Mouse (Mus musculus) embryonic fibroblast, embryonic 13.5 days (primary cell): ENCODE data around the gene Dlgap5. TPM values are rescaled to one million over a fixed set of nuclear protein-coding genes. Genes with fewer than 3 reads are reported as not detected.

Experiments used
- H3K27ac ChIP-seq: 2 replicates; pipeline ENCODE4 v1.5.1; 2012; ENCODE audit warnings: low read length, control low read depth, inconsistent platforms; ENCODE audit not compliant: insufficient read depth
- H3K4me1 ChIP-seq: 2 replicates; pipeline ENCODE4 v1.6.1; 2011; ENCODE audit warnings: low read length; ENCODE audit not compliant: control insufficient read depth, insufficient read depth
- H3K4me3 ChIP-seq: 2 replicates; pipeline ENCODE4 v1.5.1; 2011; ENCODE audit warnings: mild to moderate bottlenecking, control low read depth, low read length; ENCODE audit not compliant: insufficient read depth
- CTCF ChIP-seq: IDR thresholded peaks from 2 replicates; pipeline ENCODE4 v1.5.1; 2011; ENCODE audit warnings: mild to moderate bottlenecking, control low read depth, low read length, moderate library complexity, borderline replicate concordance; ENCODE audit not compliant: insufficient read depth
- POLR2A ChIP-seq: IDR thresholded peaks from 2 replicates; pipeline ENCODE4 v1.6.1; 2011; ENCODE audit warnings: low read depth, mild to moderate bottlenecking, control low read depth, low read length, moderate library complexity
- polyA plus RNA-seq: library from polyadenylated mRNA; stranded (reverse); fragments of >200 nt; gene quantifications from 2 replicates; pipeline ENCODE4 v1.2.4, GENCODE M21; 2011; ENCODE audit warnings: low read depth; ENCODE audit not compliant: missing spikeins, insufficient read length

The Dlgap5 gene
- polyA plus RNA-seq, 1 experiment = 28.8 TPM

GRCm38 (mm10) chr14:47402735-47403134 lies 15.5 kb downstream of the Dlgap5 start:
- no peak overlapping the region for H3K27ac ChIP-seq
- H3K4me1 ChIP-seq = no peaks in the 10 kb centered on the region
- TF ChIP-seq POLR2A (no peak), CTCF (no peak)
- H3K4me3 ChIP-seq = no peak overlapping the region

GRCm38 (mm10) chr14:47396165-47396652 lies 22.0 kb downstream of the Dlgap5 start:
- Histone ChIP-seq H3K27ac (no peak overlapping the region), H3K4me3 (no peak overlapping the region), H3K4me1 (no peaks in the 10 kb centered on the region)
- TF ChIP-seq CTCF (peak; percentile 63), POLR2A (no peak)

GRCm38 (mm10) chr14:47395462-47396026 lies 22.7 kb downstream of the Dlgap5 start:
- Histone ChIP-seq H3K4me1 (no peaks in the 10 kb centered on the region), H3K27ac (no peak overlapping the region), H3K4me3 (no peak overlapping the region)
- TF ChIP-seq CTCF (no peak), POLR2A (no peak)

- Histone ChIP-seq H3K27ac (no peak overlapping the region), H3K4me1 (no peaks in the 10 kb centered on the region), H3K4me3 (no peak overlapping the region)
- TF ChIP-seq CTCF = no peak
- no peak for TF ChIP-seq POLR2A
Measured at GRCm38 (mm10) chr14:47395007-47395406, 23.2 kb downstream of the Dlgap5 start.

GRCm38 (mm10) chr14:47393354-47394094 lies 24.7 kb downstream of the Dlgap5 start:
- Histone ChIP-seq H3K4me1 (no peaks in the 10 kb centered on the region), H3K27ac (no peak overlapping the region), H3K4me3 (no peak overlapping the region)
- TF ChIP-seq CTCF (no peak), POLR2A (no peak)

GRCm38 (mm10) chr14:47386125-47386524 lies 32.1 kb downstream of the Dlgap5 start:
- TF ChIP-seq POLR2A = no peak
- no peak for TF ChIP-seq CTCF
- H3K4me1 ChIP-seq = no peaks in the 10 kb centered on the region
- H3K4me3 ChIP-seq = no peak overlapping the region
- no peak overlapping the region for H3K27ac ChIP-seq

- no peak overlapping the region for H3K27ac ChIP-seq
- H3K4me3 ChIP-seq = no peak overlapping the region
- no peak for TF ChIP-seq POLR2A
- no peak for TF ChIP-seq CTCF
- H3K4me1 ChIP-seq = no peaks in the 10 kb centered on the region
Measured at GRCm38 (mm10) chr14:47384653-47385052, 33.6 kb downstream of the Dlgap5 start.

GRCm38 (mm10) chr14:47383911-47384310 lies 34.3 kb downstream of the Dlgap5 start:
- H3K4me3 ChIP-seq = no peak overlapping the region
- TF ChIP-seq CTCF (no peak), POLR2A (no peak)

GRCm38 (mm10) chr14:47378336-47378735 lies 39.9 kb downstream of the Dlgap5 start:
- no peak for TF ChIP-seq CTCF
- TF ChIP-seq POLR2A = no peak
- H3K4me1 ChIP-seq = peaks cover 14% of the 10 kb centered on the region
- no peak overlapping the region for H3K4me3 ChIP-seq
- no peak overlapping the region for H3K27ac ChIP-seq

More at GRCm38 (mm10) chr14:47383911-47384310, 34.3 kb downstream of the Dlgap5 start:
- no peaks in the 10 kb centered on the region for H3K4me1 ChIP-seq
- H3K27ac ChIP-seq = no peak overlapping the region

- no peak for TF ChIP-seq CTCF
- no peak for TF ChIP-seq POLR2A
- Histone ChIP-seq H3K4me3 (no peak overlapping the region), H3K4me1 (peaks cover 14% of the 10 kb centered on the region), H3K27ac (peak overlapping the region; percentile 91)
Measured at GRCm38 (mm10) chr14:47376526-47376925, 41.7 kb downstream of the Dlgap5 start.
